In the genomic region with DNA sequence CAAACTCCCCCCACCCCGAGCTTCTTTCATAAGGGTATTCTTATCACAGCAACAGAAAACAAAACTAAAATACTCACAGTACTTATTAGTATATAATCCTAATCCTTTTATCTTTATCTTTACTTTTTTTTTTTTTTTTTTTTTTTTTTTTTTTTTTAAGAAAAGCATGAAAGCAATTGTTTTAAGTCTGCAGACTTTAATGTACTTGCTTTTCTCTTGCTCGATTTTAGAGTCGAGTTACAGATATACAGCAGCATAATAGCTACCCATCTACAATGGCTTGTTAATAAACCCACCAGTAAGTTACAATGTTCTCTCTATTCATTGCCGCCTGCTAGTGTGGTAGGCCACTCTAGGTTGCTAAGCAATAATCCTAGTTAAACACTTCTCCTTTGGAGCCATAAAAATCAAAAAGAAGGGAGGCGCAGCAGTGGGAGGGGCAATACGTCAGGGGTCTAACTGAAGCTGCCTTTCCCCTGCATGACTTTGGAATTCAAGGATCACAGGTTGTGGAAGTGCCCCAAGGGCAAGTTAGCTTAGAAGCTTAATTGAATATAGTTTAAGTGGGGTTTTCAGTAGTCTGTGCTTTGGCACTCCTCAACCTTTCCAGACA, we compare ENCODE assay signal across 12 mouse cellular contexts. TPM values are rescaled to one million over a fixed set of nuclear protein-coding genes. Genes with fewer than 3 reads are reported as not detected.
DNase-seq lines count a peak whose midpoint lies in the region; ATAC-seq and TF ChIP-seq lines count a peak whose summit lies in the region.
"Had no signal": no experiment of that assay in that cellular context is flagged by ENCODE, and none has a peak within 500 bp of the region (broad histone marks: within the 10 kb centered on the region; RNA-seq: fewer than 3 reads in every experiment).

No protein-coding gene starts in this region.

- no peak for TF ChIP-seq EP300 in lung, postnatal 0 days (IDR thresholded peaks at IDR 0.05)

- H3K4me1 ChIP-seq in lung, postnatal 0 days (ENCODE audit: insufficient read depth, low read depth, low read length), result no peaks in the 10 kb centered on the region
- H3K4me1 ChIP-seq in forebrain, embryonic 13.5 days, result peaks cover 24% of the 10 kb centered on the region
- peaks cover 10% of the 10 kb centered on the region for H3K4me1 ChIP-seq in kidney, postnatal 0 days (replicated peaks; ENCODE audit: insufficient read depth, low read length)
- peaks cover 15% of the 10 kb centered on the region for H3K4me1 ChIP-seq in small intestine, adult 2 months (ENCODE audit: control insufficient read depth, insufficient read depth, insufficient read length, low read length)

- H3K27ac ChIP-seq in lung, postnatal 0 days (ENCODE audit: low read length), result no peak overlapping the region
- no peak overlapping the region for H3K27ac ChIP-seq in forebrain, embryonic 13.5 days
- peak overlapping the region; percentile 11; the same call in 1 of the 2 replicates for H3K27ac ChIP-seq in kidney, postnatal 0 days
- H3K27ac ChIP-seq in small intestine, adult 2 months (ENCODE audit: insufficient read depth, low read depth, low read length), result 0 out of 2 replicates have a peak overlapping the region, but pooled peaks have one; percentile 61
- H3K27ac ChIP-seq: embryonic facial prominence, embryonic 13.5 days had no signal

- DNase-seq in lung, postnatal 0 days (ENCODE audit: low spot score), result peak; percentile 30
- no peak for DNase-seq in lung, postnatal 25 days (ENCODE audit: low spot score)
- DNase-seq in kidney, postnatal 0 days (ENCODE audit: low spot score), result peak; percentile 62
- DNase-seq in urinary bladder, postnatal 14 days (ENCODE audit: low spot score), result no peak
- DNase-seq in cerebellum, postnatal 14 days, result no peak
- DNase-seq: gastrocnemius, postnatal 36 days; thymus, postnatal 36 days had no signal

- H3K9ac ChIP-seq in lung, postnatal 0 days (replicated peaks; ENCODE audit: low read depth), result no peak overlapping the region
- peak overlapping the region; percentile 26; the same call in 1 of the 2 replicates for H3K9ac ChIP-seq in forebrain, embryonic 13.5 days
- H3K9ac ChIP-seq in kidney, postnatal 0 days (ENCODE audit: low read depth, low read length), result no peak overlapping the region
- H3K9ac ChIP-seq: embryonic facial prominence, embryonic 13.5 days had no signal

- TF ChIP-seq POLR2A in small intestine, adult 2 months (IDR thresholded peaks at IDR 0.05; ENCODE audit: low read depth, low read length), result no peak

- H3K9me3 ChIP-seq in lung, postnatal 0 days (ENCODE audit: low read length), result no peaks in the 10 kb centered on the region
- H3K9me3 ChIP-seq in forebrain, embryonic 13.5 days (replicated peaks), result no peaks in the 10 kb centered on the region
- H3K9me3 ChIP-seq in kidney, postnatal 0 days (replicated peaks; ENCODE audit: low read length), result no peaks in the 10 kb centered on the region
- H3K9me3 ChIP-seq: embryonic facial prominence, embryonic 13.5 days; G1E had no signal

- no peak overlapping the region for H3K4me2 ChIP-seq in lung, postnatal 0 days (replicated peaks; ENCODE audit: low read depth, low read length)
- H3K4me2 ChIP-seq in forebrain, embryonic 13.5 days, result peak overlapping the region; percentile 25
- H3K4me2 ChIP-seq in kidney, postnatal 0 days (ENCODE audit: low read length), result no peak overlapping the region
- H3K4me2 ChIP-seq: embryonic facial prominence, embryonic 13.5 days; liver, embryonic 11.5 days had no signal

- no peak for TF ChIP-seq CTCF in lung, postnatal 0 days (IDR thresholded peaks at IDR 0.05)
- no peak for TF ChIP-seq CTCF in kidney, postnatal 0 days (IDR thresholded peaks at IDR 0.05; ENCODE audit: low read depth)
- no peak for TF ChIP-seq CTCF in small intestine, adult 2 months (IDR thresholded peaks at IDR 0.05; ENCODE audit: extremely low read depth, insufficient read length, insufficient replicate concordance, low read depth, low read length)

- no peaks in the 10 kb centered on the region for H3K36me3 ChIP-seq in lung, postnatal 0 days (ENCODE audit: insufficient read depth, low read length)
- H3K36me3 ChIP-seq in forebrain, embryonic 13.5 days (ENCODE audit: poor library complexity, severe bottlenecking), result no peaks in the 10 kb centered on the region
- H3K36me3 ChIP-seq in kidney, postnatal 0 days (ENCODE audit: insufficient read depth, low read length), result no peaks in the 10 kb centered on the region
- no peaks in the 10 kb centered on the region for H3K36me3 ChIP-seq in small intestine, adult 2 months (ENCODE audit: control insufficient read depth, insufficient read depth, low read length)
- H3K36me3 ChIP-seq: embryonic facial prominence, embryonic 13.5 days; G1E had no signal

- H3K4me3 ChIP-seq in lung, postnatal 0 days (ENCODE audit: low read depth, low read length), result no peak overlapping the region
- no peak overlapping the region for H3K4me3 ChIP-seq in forebrain, embryonic 13.5 days
- no peak overlapping the region for H3K4me3 ChIP-seq in kidney, postnatal 0 days (replicated peaks; ENCODE audit: low read depth, low read length)
- H3K4me3 ChIP-seq in small intestine, adult 2 months (ENCODE audit: low read depth, low read length), result no peak overlapping the region
- H3K4me3 ChIP-seq: embryonic facial prominence, embryonic 13.5 days had no signal

- no peaks in the 10 kb centered on the region for H3K27me3 ChIP-seq in lung, postnatal 0 days (replicated peaks; ENCODE audit: insufficient read depth, low read length)
- 0 out of 2 replicates have a peak, but pooled peaks cover 2% of the 10 kb centered on the region for H3K27me3 ChIP-seq in forebrain, embryonic 13.5 days
- no peaks in the 10 kb centered on the region for H3K27me3 ChIP-seq in kidney, postnatal 0 days (ENCODE audit: insufficient read depth, low read length)
- no peaks in the 10 kb centered on the region for H3K27me3 ChIP-seq in small intestine, adult 2 months (ENCODE audit: control insufficient read depth, insufficient read depth, low read length)
- H3K27me3 ChIP-seq: embryonic facial prominence, embryonic 13.5 days had no signal

- ATAC-seq in lung, postnatal 0 days, result no peak
- peak; percentile 21; the same call in 1 of the 2 replicates for ATAC-seq in forebrain, embryonic 13.5 days
- ATAC-seq in kidney, postnatal 0 days (replicated peaks; ENCODE audit: low FRiP score, low read depth), result peak; percentile 59; the same call in 1 of the 2 replicates

- WGBS in lung, postnatal 0 days, result 50% methylated on average over 6 of the region's 6 CpGs
- WGBS in forebrain, embryonic 13.5 days, result 6% methylated on average over 6 of the region's 6 CpGs
- 31% methylated on average over 6 of the region's 6 CpGs for WGBS in kidney, postnatal 0 days
- 29% methylated on average over 6 of the region's 6 CpGs for WGBS in small intestine, adult 2 months

RNA-seq across cellular contexts. Expression of a gene that starts 5.3 kb away (rescaled TPM):
- polyA plus RNA-seq in lung, postnatal 0 days (2015; fragmentation: Nextera tagmentation; extraction: Ambion mirVana), result 0.26 and 0.31 TPM in 2 replicates
- 0.39 and 0.79 TPM in 2 replicates for polyA plus RNA-seq in forebrain, embryonic 13.5 days (2015; fragmentation: Nextera tagmentation; extraction: Ambion mirVana)
- 0.34 and 0.37 TPM in 2 replicates for polyA plus RNA-seq in kidney, postnatal 0 days (2015; fragmentation: Nextera tagmentation; extraction: Ambion mirVana)
- 0.27 and 1.1 TPM in 2 replicates for polyA plus RNA-seq in small intestine, adult 2 months (2012; rRNA removed)

RNA-seq across cellular contexts. Expression of a gene that starts 22.0 kb away (rescaled TPM):
- polyA plus RNA-seq in lung, postnatal 0 days (2015; fragmentation: Nextera tagmentation; extraction: Ambion mirVana), result 13.2 TPM in 2 replicates
- 13.9 and 16.6 TPM in 2 replicates for polyA plus RNA-seq in forebrain, embryonic 13.5 days (2015; fragmentation: Nextera tagmentation; extraction: Ambion mirVana)
- polyA plus RNA-seq in kidney, postnatal 0 days (2015; fragmentation: Nextera tagmentation; extraction: Ambion mirVana), result 3.9 and 4.6 TPM in 2 replicates
- 3.1 and 5.3 TPM in 2 replicates for polyA plus RNA-seq in small intestine, adult 2 months (2012; rRNA removed)

Comparison
In these comparisons a context has a peak if more than half of its experiments do, and no peak if none do; other contexts are left out.
1. DNase-seq: peak in lung, postnatal 0 days (single experiment) and kidney, postnatal 0 days (single experiment); none in lung, postnatal 25 days (single experiment), urinary bladder, postnatal 14 days (single experiment) and cerebellum, postnatal 14 days (0 of 2).
2. H3K27ac ChIP-seq: peak in kidney, postnatal 0 days (single experiment) and small intestine, adult 2 months (single experiment); none in lung, postnatal 0 days (single experiment) and forebrain, embryonic 13.5 days (single experiment).